Mouse (Mus musculus) left cerebral cortex, postnatal 4 days (tissue): ENCODE data around the gene Sox15. TPM values are rescaled to one million over a fixed set of nuclear protein-coding genes. Genes with fewer than 3 reads are reported as not detected.

Experiments used
- DNase-seq: peaks from one replicate; pipeline ENCODE4 v3.0.0-alpha.2; 2022
- intact Hi-C: fragments of 180-260 bp; cut with DNase I; formaldehyde crosslinking; loops from one replicate; pipeline ENCODE4 v1.15.1; 2025
- total RNA-seq, 2 experiments: library from RNA; stranded (reverse); gene quantifications; 2 replicates each; pipeline ENCODE4 v1.2.3; 2021

Sox15 gene
- total RNA-seq, 2 experiments from 2014 or later, result not detected

GRCm38 (mm10) chr11:69633128-69633866, 21.8 kb upstream of the Sox15 start:
- no peak for DNase-seq
- intact Hi-C loops, result no loop called here

GRCm38 (mm10) chr11:69635471-69635870, 19.6 kb upstream of the Sox15 start:
- intact Hi-C loops, result no loop called here
- DNase-seq, result no peak

DNA sequence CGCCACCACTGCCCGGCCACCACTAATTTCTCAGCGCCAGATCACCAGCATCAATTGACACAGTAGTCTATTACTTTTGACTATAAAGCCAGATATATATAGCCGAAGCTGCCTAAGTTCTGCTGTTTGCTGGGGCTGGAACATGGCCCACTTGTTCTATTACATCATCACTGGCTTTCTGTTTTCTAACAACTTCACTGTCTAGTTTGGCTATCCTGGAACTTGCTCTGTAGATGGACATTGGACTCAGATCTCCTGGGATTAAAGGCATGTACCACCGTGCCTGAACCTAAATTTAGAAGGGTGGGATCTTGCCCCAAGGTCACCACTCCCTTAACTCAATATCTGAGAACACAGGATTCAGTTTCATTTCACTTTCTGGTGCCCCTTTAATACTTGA, 9.3 kb upstream of the Sox15 start:
- intact Hi-C loops, result no loop called here

DNA sequence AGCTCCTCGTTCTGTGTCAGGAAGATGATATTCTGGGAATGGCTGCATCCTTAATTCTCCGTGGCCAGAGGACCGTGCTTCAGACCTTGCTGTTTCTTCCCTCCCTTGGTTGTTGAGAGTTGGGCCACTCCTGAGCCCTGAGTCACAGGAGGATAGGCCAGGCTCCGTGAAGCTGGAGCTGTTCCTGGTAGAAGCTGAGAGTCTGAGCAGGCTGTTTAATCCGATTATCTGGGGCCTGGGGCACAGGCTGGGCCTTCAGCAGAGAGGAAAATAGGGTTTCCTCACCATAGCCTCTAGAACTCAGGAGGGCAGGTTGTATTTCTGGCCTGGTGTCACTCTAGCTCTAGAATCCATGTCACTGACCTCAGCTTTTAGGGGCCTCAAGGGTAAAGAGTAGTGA, 1.7 kb upstream of the Sox15 start:
- intact Hi-C loops, result no loop called here
- no peak for DNase-seq

More for the DNA sequence above, 9.3 kb upstream of the Sox15 start:
- no peak for DNase-seq

DNA sequence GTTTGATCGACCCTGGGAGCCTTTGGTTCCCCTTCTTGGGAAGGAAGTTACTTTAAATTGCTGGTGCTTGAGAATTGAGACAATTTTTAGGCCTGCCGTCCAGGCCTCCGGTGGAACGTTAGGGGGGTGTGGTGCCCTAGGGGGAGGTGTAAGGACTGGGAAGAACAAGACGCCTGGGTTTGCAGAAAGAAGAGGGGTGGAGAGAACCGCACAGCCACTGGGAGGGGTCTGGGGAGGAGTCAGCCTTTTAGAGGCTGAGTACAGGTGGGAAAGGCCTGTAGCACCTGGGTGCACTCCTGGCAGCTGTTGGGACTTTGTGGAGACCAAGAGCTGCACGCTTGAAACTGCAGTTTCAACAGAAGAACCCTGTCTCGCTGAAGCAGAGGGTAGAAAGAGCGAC, 354 bp upstream of the Sox15 start:
- DNase-seq, result no peak
- intact Hi-C loops, result no loop called here

DNA sequence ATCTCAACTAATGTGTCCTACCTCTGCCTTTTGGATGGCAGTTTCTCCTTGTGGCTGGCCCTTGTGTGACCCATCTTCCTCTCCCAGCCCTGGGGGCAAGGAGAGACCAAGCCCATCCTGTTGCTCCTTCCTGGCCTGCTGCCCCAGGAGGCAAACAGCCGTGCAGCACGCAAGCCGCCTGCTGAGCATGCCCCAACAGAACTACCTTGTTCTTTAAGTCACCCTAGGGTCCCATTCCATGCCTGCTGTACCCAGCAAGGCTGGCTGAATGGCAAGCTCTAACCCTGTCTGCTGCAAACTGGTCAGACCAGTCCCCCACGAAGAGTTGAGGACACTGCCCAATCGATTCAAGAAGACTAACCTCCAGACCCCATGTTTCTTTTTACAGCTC, 946 bp downstream of the Sox15 start:
- no peak for DNase-seq
- intact Hi-C loops, result no loop called here

GRCm38 (mm10) chr11:69656617-69657461, 1.7 kb downstream of the Sox15 start:
- intact Hi-C loops, result no loop called here
- no peak for DNase-seq

DNA sequence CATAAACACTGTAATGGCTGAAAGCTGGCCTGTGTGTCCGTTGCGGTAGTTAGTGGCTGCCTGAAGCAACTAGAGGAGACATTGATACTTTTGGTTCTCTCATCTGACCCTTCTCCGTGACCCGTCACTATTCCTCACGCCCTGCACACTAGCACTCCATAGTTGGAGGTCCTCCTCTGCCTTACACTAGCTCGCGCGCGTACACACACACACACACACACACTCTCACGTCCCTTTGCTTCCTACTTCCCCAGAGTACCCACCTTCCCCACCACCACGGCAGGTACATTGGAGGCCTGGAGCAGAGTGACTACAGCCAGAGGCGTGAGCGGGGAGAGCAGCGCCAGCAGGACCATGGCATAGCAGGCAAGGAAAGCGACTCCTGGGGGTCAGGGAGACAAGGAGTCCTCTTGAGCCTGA, 2.4 kb downstream of the Sox15 start:
- intact Hi-C loops, result no loop called here
- DNase-seq, result no peak

DNA sequence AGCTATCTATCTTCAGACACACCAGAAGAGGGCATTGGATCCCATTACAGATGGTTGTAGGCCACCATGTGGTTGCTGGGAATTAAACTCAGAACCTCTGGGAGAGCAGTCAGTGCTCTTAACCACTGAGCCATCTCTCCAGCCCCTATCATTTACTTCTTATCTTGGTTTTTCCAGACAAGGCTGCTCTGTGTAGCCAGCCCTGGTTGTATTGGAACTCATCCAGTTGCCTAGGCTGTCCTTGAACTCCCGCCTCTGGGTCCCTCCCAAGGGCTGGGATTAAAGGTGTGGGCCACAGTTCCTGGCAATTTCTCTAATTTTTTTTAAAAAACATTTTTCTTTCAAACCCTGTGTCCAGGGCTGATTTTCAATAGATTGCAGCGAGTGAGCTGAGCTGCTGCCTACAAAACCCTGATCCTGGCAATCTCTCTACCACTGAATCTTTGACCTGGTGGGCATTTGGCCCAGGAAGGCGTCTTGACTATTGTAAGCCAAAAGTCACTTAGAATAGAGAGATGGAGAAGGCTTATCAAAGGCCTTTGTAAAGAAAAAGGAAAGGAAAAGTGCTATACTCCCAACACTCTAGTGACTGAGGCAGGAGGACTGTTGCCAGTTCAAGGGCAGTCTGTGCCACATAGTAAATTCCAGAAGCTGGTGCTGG, 6.2 kb downstream of the Sox15 start:
- DNase-seq, result no peak
- intact Hi-C loops, result no loop called here

DNA sequence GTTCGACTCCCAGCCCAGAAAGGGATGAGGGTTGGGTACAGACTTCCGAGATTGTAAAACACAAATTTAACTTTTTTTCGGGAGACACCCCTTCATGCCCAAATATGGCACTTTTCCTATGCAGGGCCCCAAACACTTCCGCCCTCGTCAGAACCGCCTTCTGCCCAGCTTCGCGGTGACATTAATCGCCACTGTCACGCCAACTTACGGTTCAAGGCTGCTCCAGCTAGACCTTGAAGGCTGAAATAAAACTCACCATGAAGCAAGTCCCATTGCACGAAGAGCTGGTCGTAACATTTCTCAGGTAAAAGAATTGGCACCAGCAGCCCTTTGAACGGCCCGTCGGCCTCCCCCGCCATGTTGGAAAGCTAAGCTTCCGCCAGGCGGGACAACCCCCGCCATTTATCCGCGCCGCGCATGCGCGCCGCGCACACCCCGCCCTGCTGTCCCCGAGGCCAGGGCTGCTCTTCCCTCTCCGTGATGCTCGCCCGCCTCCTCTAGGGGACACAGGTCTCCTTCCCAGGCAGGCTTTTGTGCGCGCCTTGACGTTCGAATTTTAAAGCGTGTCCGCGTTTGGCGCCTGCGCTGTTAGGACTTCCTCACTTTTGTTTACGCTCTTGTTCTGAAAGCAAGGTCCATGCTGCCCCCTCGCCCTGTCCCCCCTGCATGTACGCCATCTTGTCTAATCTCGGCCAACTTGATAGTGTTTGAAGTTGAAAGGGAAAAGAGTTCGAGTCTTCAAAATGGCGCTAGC, 7.3 kb downstream of the Sox15 start, which contains the start of gene Mpdu1:
Mpdu1 (minus strand) TSS at position 430 of the 754 bp plus-strand sequence.
- intact Hi-C loops, result no loop called here
- DNase-seq, result peak; percentile 97

GRCm38 (mm10) chr11:69662967-69663671, 8.0 kb downstream of the Sox15 start:
- intact Hi-C loops, result no loop called here
- DNase-seq, result no peak

DNA sequence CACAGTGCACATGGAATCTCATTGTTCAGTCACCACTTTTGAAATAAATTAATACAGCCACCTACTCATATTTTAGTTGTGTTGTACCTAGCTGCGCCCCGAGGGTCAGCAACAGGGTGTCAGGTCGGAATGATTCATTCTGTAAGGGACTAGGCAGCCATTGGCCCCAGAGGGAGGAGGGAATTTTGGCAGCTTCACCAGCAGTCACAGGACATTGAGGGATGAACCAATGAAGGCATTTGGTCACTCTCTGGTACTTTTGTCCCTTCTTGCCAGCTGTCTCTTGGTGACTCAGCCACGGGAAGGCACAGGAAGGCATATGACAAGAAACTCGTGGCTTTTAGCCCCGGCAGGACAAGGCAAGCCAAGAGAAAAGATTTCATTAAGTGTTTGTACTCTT, 8.7 kb downstream of the Sox15 start:
- DNase-seq, result no peak
- intact Hi-C loops, result no loop called here

GRCm38 (mm10) chr11:69664841-69665240, 9.7 kb downstream of the Sox15 start:
- intact Hi-C loops, result no loop called here

DNA sequence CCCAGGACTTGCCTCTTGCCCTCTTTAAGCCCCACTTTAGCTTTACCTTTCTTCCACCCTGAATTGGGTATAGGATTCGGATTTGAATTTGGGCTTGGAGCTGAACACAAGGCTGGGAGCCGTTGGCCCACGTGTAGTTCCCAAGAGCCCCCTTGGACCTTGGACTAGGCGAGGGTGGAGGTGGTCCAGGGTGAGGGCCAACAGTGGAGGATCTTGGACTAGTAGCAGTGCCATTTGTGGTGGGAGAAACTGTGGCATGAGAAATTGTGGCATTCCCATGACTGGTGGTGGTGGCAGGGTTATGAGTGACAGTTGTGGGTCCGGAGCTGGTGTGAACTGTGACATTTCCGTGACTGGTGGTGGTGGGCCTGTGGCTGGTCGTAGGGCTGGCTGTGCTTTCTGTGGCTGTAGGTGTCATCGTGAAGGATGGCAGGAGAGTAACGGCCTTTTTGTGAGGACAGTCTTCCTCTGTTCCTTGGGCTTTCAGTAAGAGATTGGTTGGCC, 10.4 kb downstream of the Sox15 start:
- intact Hi-C loops, result no loop called here
- DNase-seq, result no peak

More at GRCm38 (mm10) chr11:69664841-69665240, 9.7 kb downstream of the Sox15 start:
- DNase-seq, result no peak

GRCm38 (mm10) chr11:69665961-69666664, 11.0 kb downstream of the Sox15 start, which contains the start of gene Cd68:
Gene Cd68, minus strand, starts transcription at chr11:69666153.
- no peak for DNase-seq
- intact Hi-C loops, result no loop called here

- intact Hi-C loops, result no loop called here
- no peak for DNase-seq
These were observed 11.5 kb downstream of the Sox15 start for GRCm38 (mm10) chr11:69666665-69667005.

DNA sequence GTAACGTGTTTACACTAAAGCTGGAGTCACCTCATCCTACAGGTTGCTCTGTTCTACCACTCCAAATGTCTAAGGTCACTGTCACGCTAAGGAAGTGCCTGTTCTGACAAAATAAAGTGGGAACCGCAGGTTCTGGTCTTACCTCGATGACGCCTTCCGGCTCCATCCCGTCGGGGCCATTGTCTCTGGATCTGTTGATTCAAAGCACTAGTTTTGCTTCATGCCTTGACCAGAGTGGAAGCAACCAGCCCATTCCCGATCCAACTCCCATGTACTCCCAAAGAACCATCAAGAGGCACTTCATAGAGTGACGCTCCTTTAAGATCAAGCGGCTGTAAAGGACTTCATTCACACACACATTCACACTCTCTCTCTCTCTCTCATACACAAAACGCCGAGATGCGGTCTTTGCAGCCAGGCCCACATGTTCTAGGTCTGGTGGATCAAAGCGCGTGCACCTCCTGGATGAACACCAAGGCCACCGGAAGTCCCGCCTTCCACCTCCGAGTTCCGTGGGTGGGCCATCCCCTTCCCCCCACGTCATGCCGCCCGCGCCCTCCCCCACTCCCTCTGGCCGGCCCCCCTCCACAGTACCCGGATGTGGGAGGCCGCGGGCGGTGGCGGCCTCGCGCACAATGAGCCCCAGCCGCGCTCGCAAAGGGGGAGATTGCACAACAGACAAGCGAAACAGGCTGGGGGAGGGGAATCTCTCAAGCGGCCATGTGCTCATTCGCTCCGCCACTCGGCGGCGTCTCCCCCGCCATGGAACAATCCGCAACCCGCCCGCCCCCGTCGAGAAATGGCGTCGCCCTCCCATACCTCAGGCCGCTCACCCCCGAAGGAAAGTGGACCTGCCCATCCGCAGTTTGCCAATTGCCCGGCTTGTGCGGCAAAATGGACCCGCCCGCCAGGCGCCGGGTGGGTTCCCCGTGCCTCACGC, 15.9 kb downstream of the Sox15 start:
- DNase-seq, result peak; percentile 97
- intact Hi-C loops, result no loop called here

DNA sequence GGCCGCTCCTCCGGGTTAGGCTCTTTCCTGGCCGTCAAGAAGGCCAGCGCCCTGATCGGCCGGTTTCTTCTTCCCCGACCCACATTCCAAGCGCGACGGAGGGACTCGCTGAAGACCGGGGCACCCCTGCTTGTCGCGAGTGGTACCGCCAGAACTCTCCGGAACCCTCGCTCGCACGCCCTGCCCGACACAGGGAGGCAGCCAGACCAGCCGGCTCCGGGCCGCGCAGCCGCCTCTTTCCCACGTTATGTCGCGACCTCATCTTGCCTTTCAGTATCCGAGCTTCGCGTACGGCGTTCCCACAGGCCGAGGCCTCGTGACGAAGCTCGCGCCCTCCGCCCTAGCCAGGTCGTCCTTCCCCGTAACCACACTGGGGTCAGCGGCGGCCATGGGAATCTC, 16.6 kb downstream of the Sox15 start:
- intact Hi-C loops, result no loop called here
- DNase-seq, result no peak
